Mouse (Mus musculus) cerebellum, adult 8-10 months (tissue): ENCODE results near the gene Peli2.

ENCODE experiments used
- DNase-seq: peaks from one replicate; pipeline ENCODE4 v3.0.0; 2022

Gene Peli2

DNA sequence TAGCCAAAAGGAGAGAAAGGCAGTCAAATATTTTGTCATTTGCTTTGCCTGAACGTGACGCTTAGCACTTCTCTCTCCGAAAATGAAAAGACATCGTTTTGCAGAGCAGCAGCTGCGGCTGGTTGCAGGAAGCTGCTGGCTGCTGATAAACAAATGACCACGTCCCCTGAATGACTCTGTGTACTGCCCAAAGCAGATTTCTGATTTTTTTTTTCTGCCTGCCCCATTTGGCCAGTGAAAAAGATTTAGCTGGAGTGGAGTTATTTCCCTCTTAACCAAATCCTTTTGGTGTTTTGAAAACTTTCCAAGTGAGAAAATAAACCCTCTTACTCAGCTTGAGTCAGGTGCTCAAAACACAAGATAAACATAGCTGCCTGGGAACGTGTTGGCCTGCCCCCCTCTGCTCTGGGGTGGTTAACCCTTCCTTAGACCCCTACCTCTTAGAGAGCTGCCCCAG lies 175.2 kb downstream of the Peli2 start:
- no peak for DNase-seq

DNA sequence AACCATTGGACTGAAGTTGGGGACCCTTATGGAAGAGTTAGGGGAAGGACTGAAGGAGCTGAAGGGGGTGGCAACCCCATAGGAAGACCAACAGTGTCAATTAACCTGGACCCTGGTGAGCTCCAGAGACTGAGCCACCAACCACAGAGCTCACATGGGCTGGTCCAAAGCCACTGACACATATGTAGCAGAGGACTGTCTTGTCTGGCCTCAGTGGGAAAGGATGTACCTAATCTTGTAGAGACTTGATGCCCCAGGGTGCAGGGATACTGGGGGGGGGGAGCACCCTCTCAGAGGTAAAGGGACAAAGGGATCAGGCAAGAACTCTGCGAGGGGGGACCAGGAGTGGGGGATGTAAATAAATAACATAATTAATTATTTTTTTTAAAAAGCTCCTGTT lies 176.2 kb downstream of the Peli2 start:
- no peak for DNase-seq

- DNase-seq, result no peak
Measured at GRCm38 (mm10) chr14:48302471-48303186, 182.0 kb downstream of the Peli2 start.

GRCm38 (mm10) chr14:48303235-48303634 lies 182.6 kb downstream of the Peli2 start:
- no peak for DNase-seq

GRCm38 (mm10) chr14:48303841-48304240 lies 183.2 kb downstream of the Peli2 start:
- DNase-seq, result no peak

GRCm38 (mm10) chr14:48313234-48313633 lies 192.6 kb downstream of the Peli2 start:
- DNase-seq, result no peak

DNA sequence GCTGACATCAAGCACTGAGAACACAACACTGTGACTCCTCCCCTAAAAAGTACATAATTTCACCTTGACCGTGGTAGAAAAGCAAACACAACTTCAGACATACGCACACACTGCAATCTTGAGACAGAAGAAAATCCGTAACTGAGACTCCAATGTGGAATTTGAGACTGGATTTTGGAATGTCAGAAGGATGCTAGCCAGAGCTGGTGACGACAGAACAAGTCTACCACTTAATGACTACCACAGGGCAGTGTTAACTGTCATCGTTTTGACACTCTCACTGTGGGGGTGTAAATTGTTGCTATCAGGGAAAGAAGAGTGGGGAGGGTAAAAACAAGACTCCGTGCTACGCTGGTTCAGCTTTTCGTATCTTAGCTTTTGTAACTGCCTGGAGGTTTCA lies 195.8 kb downstream of the Peli2 start:
- no peak for DNase-seq

DNA sequence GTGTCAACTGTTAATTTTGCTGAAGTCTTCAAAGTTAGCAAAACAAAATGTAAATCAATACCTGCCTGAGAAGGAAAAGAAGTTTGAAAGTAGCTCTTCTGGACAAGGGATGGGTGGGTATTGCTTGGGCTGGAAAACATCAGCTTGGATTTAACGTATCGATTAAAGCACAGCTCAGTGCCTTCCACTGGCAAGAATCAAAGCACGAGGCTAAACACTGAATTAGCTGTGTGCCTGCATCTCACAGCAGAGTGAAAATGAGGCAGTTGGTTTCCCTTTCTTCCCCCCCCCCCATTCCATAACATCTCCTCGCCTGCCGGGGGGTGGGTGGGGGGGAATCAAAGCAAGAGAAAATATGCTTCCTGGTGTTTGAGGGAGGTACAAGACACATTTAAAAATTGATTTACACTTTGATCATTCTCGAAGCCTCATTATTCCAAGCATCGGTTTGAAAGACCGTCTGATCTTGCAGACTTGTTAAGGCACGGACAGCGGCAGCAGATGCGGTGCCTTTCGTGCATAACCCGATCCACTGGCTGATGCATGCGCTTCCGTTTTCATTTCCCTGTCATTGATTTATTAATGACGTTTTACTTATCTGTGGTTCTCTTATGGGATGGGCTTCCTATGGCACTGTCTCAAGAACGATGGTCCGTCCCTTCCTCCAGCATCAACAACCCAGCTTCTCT lies 203.3 kb downstream of the Peli2 start:
- no peak for DNase-seq

DNA sequence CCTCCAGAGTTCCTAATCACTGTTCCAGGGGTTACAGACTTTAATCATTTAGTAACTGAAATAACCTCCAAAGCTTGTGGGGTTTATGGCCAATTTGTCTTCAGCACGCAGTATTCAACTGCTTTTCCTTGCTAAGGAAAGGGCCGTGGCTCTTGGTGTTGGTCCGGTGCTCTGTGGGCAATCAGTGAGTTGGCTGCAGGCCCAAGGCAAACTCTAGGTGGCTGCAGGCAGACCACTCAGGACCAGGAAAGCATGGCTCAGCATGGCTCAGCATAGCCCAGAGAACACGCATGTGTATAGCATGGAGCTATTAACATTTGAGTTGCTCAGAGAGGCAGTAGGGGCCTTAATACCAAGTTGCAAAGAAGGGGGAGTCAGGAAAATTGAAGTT lies 203.8 kb downstream of the Peli2 start:
- no peak for DNase-seq

DNA sequence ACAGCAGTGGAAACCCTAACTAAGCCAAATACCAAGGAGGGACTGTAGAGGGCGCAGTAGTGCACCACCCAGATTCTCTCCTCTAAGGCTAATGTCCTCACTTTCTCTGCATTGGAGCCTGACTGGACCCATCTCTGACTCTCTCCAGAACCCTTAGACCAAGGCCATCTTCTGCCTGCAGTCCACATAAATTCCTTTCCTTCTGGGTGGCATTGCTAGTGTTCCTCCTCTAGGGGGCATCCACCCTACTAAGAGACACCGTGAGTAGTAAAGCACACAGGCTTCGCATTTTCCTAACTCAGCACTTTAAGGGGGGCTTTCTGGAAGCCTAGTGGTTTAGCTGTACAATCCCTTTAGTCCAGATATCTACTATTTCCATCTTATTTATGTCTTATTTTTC lies 207.1 kb downstream of the Peli2 start:
- DNase-seq, result no peak

GRCm38 (mm10) chr14:48329716-48330365 lies 209.2 kb downstream of the Peli2 start:
- DNase-seq, result no peak
